Mouse (Mus musculus) CH12.LX (cell line): Measurements from ENCODE around the gene Pmpcb. TPM values are rescaled to one million over a fixed set of nuclear protein-coding genes. Genes with fewer than 3 reads are reported as not detected.

Experiments used
- DNase-seq: peaks from one replicate; pipeline ENCODE4 v3.0.0-alpha.2; 2013; ENCODE audit errors: extremely low read depth
- H3K27ac ChIP-seq: 2 replicates; pipeline ENCODE4 v1.5.1; 2012; ENCODE audit warnings: low read depth, mild to moderate bottlenecking, control low read depth, moderate library complexity; ENCODE audit not compliant: insufficient read depth
- H3K27me3 ChIP-seq: replicated peaks from 2 replicates; pipeline ENCODE3; 2012; ENCODE audit warnings: inconsistent platforms
- H3K36me3 ChIP-seq, 2 experiments: replicated peaks in 1 of 2; 2 replicates each; pipeline versions ENCODE3 to v1.6.1; 2012; ENCODE audit warnings: inconsistent platforms in 1 of 2, low read length in 1 of 2, mild to moderate bottlenecking in 1 of 2, mixed read lengths in 1 of 2, moderate library complexity in 1 of 2; ENCODE audit not compliant: control insufficient read depth in 1 of 2, insufficient read depth in 1 of 2
- H3K4me1 ChIP-seq, 2 experiments: 2 replicates each; pipeline ENCODE4 v1.6.1; 2012; ENCODE audit warnings: inconsistent platforms in 1 of 2, moderate library complexity in 1 of 2; ENCODE audit not compliant: insufficient read depth in 2 of 2, control insufficient read depth in 1 of 2
- H3K4me2 ChIP-seq: 2 replicates; pipeline ENCODE4 v1.6.1; 2012; ENCODE audit warnings: low read depth, mild to moderate bottlenecking, control low read depth; ENCODE audit not compliant: poor library complexity, insufficient read depth, severe bottlenecking
- H3K4me3 ChIP-seq, 3 experiments: fragments of 150-350 bp in 1 of 3; sonication (generic) in 1 of 3; replicated peaks in 1 of 3; 2 replicates each; pipeline versions ENCODE3 to v1.5.1; 2011 to 2012; ENCODE audit warnings: low read depth in 2 of 3, low read length in 2 of 3, mild to moderate bottlenecking in 2 of 3, moderate library complexity in 2 of 3, control low read depth in 1 of 3, improper control_type of control experiment in 1 of 3, inconsistent platforms in 1 of 3, mixed read lengths in 1 of 3; ENCODE audit not compliant: poor library complexity in 1 of 3
- H3K79me2 ChIP-seq: replicated peaks from 2 replicates; pipeline ENCODE4 v1.6.1; 2012; ENCODE audit warnings: mild to moderate bottlenecking, moderate library complexity; ENCODE audit not compliant: control insufficient read depth, poor library complexity, insufficient read depth, severe bottlenecking; ENCODE audit errors: extremely low read depth
- H3K9ac ChIP-seq: 2 replicates; pipeline ENCODE4 v1.6.1; 2012; ENCODE audit warnings: low read depth, mild to moderate bottlenecking, control low read depth, moderate library complexity; ENCODE audit not compliant: insufficient read depth
- H3K9me3 ChIP-seq: replicated peaks from 2 replicates; pipeline ENCODE3; 2012; ENCODE audit warnings: low read length, inconsistent platforms, mixed read lengths
- CHD1 ChIP-seq: IDR thresholded peaks from 2 replicates; pipeline ENCODE4 v1.6.1; 2012; ENCODE audit warnings: low read depth, low read length, improper control_type of control experiment, inconsistent platforms
- CHD2 ChIP-seq: IDR thresholded peaks from 2 replicates; pipeline ENCODE4 v1.6.1; 2011; ENCODE audit warnings: low read length, improper control_type of control experiment
- E2F4 ChIP-seq: IDR thresholded peaks from 2 replicates; pipeline ENCODE4 v1.6.1; 2011; ENCODE audit warnings: low read depth, low read length, improper control_type of control experiment; ENCODE audit not compliant: insufficient replicate concordance
- EP300 ChIP-seq: IDR thresholded peaks from 2 replicates; pipeline ENCODE4 v1.6.1; 2011; ENCODE audit warnings: low read length, improper control_type of control experiment
- ETS1 ChIP-seq: conservative IDR thresholded peaks from 2 replicates; pipeline ENCODE4 v1.6.1; 2012; ENCODE audit warnings: low read depth, mild to moderate bottlenecking, inconsistent platforms, low read length, improper control_type of control experiment, moderate library complexity
- GABPA ChIP-seq: IDR thresholded peaks from 2 replicates; pipeline ENCODE4 v1.6.1; 2012; ENCODE audit warnings: low read depth, low read length, improper control_type of control experiment, inconsistent platforms; ENCODE audit not compliant: insufficient replicate concordance
- HCFC1 ChIP-seq: IDR thresholded peaks from 2 replicates; pipeline ENCODE4 v1.6.1; 2012; ENCODE audit warnings: low read depth, mild to moderate bottlenecking, inconsistent platforms, low read length, improper control_type of control experiment
- IRF4 ChIP-seq: IDR thresholded peaks from 2 replicates; pipeline ENCODE4 v1.6.1; 2014; ENCODE audit warnings: low read depth, mild to moderate bottlenecking, inconsistent platforms, low read length, improper control_type of control experiment
- JUN ChIP-seq: IDR thresholded peaks from 2 replicates; pipeline ENCODE4 v1.6.1; 2011; ENCODE audit warnings: low read depth, mild to moderate bottlenecking, low read length, improper control_type of control experiment, moderate library complexity; ENCODE audit not compliant: insufficient read depth
- JUND ChIP-seq: conservative IDR thresholded peaks from 2 replicates; pipeline ENCODE4 v1.6.1; 2011; ENCODE audit warnings: low read depth, low read length, improper control_type of control experiment
- KAT2A ChIP-seq: IDR thresholded peaks from 2 replicates; pipeline ENCODE4 v1.6.1; 2012; ENCODE audit warnings: low read length, improper control_type of control experiment, inconsistent platforms; ENCODE audit not compliant: insufficient replicate concordance
- MAFK ChIP-seq: IDR thresholded peaks from 2 replicates; pipeline ENCODE4 v1.6.1; 2011; ENCODE audit warnings: low read length, improper control_type of control experiment; ENCODE audit not compliant: insufficient replicate concordance
- MAX ChIP-seq: IDR thresholded peaks from 2 replicates; pipeline ENCODE4 v1.6.1; 2011; ENCODE audit warnings: low read length, improper control_type of control experiment
- MAZ ChIP-seq: IDR thresholded peaks from 2 replicates; pipeline ENCODE4 v1.6.1; 2012; ENCODE audit warnings: low read depth, mild to moderate bottlenecking, inconsistent platforms, low read length, improper control_type of control experiment, moderate library complexity
- MEF2A ChIP-seq: IDR thresholded peaks from 2 replicates; pipeline ENCODE4 v1.6.1; 2014; ENCODE audit warnings: low read depth, mild to moderate bottlenecking, inconsistent platforms, low read length, improper control_type of control experiment, borderline replicate concordance
- MXI1 ChIP-seq: IDR thresholded peaks from 2 replicates; pipeline ENCODE4 v1.6.1; 2011; ENCODE audit warnings: mild to moderate bottlenecking, low read depth, low read length, improper control_type of control experiment
- NELFE ChIP-seq: IDR thresholded peaks from 2 replicates; pipeline ENCODE4 v1.6.1; 2011; ENCODE audit warnings: low read depth, low read length, improper control_type of control experiment
- NRF1 ChIP-seq: IDR thresholded peaks from 2 replicates; pipeline ENCODE4 v1.6.1; 2014; ENCODE audit warnings: low read depth, mild to moderate bottlenecking, inconsistent platforms, low read length, improper control_type of control experiment, moderate library complexity
- PAX5 ChIP-seq: IDR thresholded peaks from 2 replicates; pipeline ENCODE4 v1.6.1; 2012; ENCODE audit warnings: low read length, inconsistent platforms, mixed read lengths
- POLR2A ChIP-seq: IDR thresholded peaks from 2 replicates; pipeline ENCODE4 v1.6.1; 2011; ENCODE audit warnings: low read depth, mild to moderate bottlenecking, improper control_type of control experiment, low read length
- POLR2AphosphoS2 ChIP-seq: IDR thresholded peaks from 2 replicates; pipeline ENCODE4 v1.6.1; 2011; ENCODE audit warnings: low read depth, low read length, improper control_type of control experiment
- RCOR1 ChIP-seq: conservative IDR thresholded peaks from 2 replicates; pipeline ENCODE4 v1.6.1; 2012; ENCODE audit warnings: low read depth, mild to moderate bottlenecking, inconsistent platforms, low read length, improper control_type of control experiment
- SIN3A ChIP-seq: IDR thresholded peaks from 2 replicates; pipeline ENCODE4 v1.6.1; 2012; ENCODE audit warnings: low read length, improper control_type of control experiment, inconsistent platforms
- SMC3 ChIP-seq: IDR thresholded peaks from 2 replicates; pipeline ENCODE4 v1.6.1; 2011; ENCODE audit warnings: low read depth, low read length, improper control_type of control experiment
- TBP ChIP-seq: conservative IDR thresholded peaks from 2 replicates; pipeline ENCODE4 v1.6.1; 2011; ENCODE audit warnings: low read depth, low read length, improper control_type of control experiment
- UBTF ChIP-seq: IDR thresholded peaks from 2 replicates; pipeline ENCODE4 v1.6.1; 2012; ENCODE audit warnings: low read depth, mild to moderate bottlenecking, inconsistent platforms, low read length, improper control_type of control experiment, moderate library complexity
- USF2 ChIP-seq: conservative IDR thresholded peaks from 2 replicates; pipeline ENCODE4 v1.6.1; 2011; ENCODE audit warnings: low read depth, low read length, improper control_type of control experiment
- ZC3H11A ChIP-seq: IDR thresholded peaks from 2 replicates; pipeline ENCODE4 v1.6.1; 2012; ENCODE audit warnings: low read depth, mild to moderate bottlenecking, inconsistent platforms, low read length, improper control_type of control experiment
- ZKSCAN1 ChIP-seq: IDR thresholded peaks from 2 replicates; pipeline ENCODE4 v1.6.1; 2012; ENCODE audit warnings: low read depth, inconsistent platforms, low read length, improper control_type of control experiment, borderline replicate concordance
- ZMIZ1 ChIP-seq: IDR thresholded peaks from 2 replicates; pipeline ENCODE4 v1.6.1; 2012; ENCODE audit warnings: low read depth, mild to moderate bottlenecking, inconsistent platforms, low read length, improper control_type of control experiment
- dilution Hi-C: fragments of 300-500 bp; cut with MboI; formaldehyde crosslinking; loops from 2 replicates; pipeline ENCODE4 v1.14.3; 2020; ENCODE audit warnings: low sequenced_read_pairs; ENCODE audit not compliant: extremely low pct_unique_long_range_greater_than_20kb, extremely low pct_ligation_motif_present
- in situ Hi-C: fragments of 300-500 bp; cut with MboI; formaldehyde crosslinking; loops from 3 replicates; pipeline ENCODE4 v1.14.3; 2019; ENCODE audit warnings: low sequenced_read_pairs, low pct_ligation_motif_present, low pct_unique_long_range_greater_than_20kb, mixed read lengths
- polyA plus RNA-seq: library from polyadenylated mRNA; unstranded; fragments of >175 nt; gene quantifications from 2 replicates; pipeline ENCODE4 v1.2.1, GENCODE M21; 2012; ENCODE audit warnings: low read depth; ENCODE audit not compliant: insufficient read length
- total RNA-seq, 2 experiments: library from RNA; depleted of rRNA; stranded (reverse); fragments of 300-350 nt in 1 of 2; fragments of >200 nt in 1 of 2; gene quantifications; 2 replicates each; pipeline ENCODE4 v1.2.3; 2012 to 2014

The Pmpcb gene
- total and polyA plus RNA-seq, 3 experiments, result 113 to 166 (median 165) TPM

DNA sequence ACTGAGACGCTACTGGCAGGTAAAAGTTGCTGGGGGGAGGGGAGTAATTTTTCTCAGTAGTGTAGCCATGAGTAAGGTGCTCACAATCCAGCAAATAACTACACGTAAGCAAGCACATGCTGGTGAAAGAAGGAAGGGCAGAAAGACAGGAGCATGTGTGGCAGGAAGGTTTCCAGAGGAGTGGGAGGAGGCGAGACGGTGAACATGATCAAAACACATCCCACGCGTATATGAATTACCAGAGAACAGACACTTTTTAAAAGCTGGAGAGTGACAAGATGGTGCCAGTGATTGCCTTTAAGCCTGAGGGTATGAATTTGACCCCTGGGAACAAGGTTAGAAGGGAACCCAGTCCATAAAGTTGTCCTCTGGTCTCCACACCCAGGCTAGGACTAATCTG, 32.9 kb downstream of the Pmpcb start:
- Histone ChIP-seq H3K36me3 (peaks cover 64 to 74% of the 10 kb centered on the region in 2 experiments), H3K4me3 (no peak overlapping the region), H3K79me2 (no peaks in the 10 kb centered on the region), H3K9me3 (no peaks in the 10 kb centered on the region), H3K27ac (no peak overlapping the region), H3K4me2 (no peak overlapping the region), H3K9ac (no peak overlapping the region), H3K27me3 (no peaks in the 10 kb centered on the region), H3K4me1 (no peaks in the 10 kb centered on the region)
- TF ChIP-seq ZC3H11A (no peak), NELFE (no peak), ZKSCAN1 (no peak)
- no peak for DNase-seq
- in situ Hi-C loops, result no loop called here
- dilution Hi-C loops, result no loop called here

DNA sequence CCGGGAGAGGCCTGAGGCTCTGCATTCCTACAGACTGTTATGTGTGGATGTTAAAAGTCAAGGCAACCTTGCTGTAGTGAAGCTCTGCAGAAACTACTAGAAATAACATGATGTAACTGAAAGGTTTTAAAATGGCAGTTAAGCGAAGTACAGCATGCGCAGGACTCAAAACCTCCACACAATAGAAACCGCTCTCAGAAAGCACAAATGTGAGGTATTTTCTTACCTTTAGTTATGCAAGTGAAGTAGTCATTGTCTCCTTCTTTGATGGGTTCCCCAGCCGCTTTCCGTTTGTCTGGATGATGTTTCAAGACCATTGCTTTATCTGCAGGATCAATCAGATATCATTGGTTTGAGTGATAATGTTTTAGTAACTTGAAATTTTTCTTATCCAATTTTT, 39.5 kb downstream of the Pmpcb start:
- H3K36me3 ChIP-seq, result peaks cover 64 to 77% of the 10 kb centered on the region in 2 experiments
- DNase-seq, result no peak
- in situ Hi-C loops, result no loop called here

DNA sequence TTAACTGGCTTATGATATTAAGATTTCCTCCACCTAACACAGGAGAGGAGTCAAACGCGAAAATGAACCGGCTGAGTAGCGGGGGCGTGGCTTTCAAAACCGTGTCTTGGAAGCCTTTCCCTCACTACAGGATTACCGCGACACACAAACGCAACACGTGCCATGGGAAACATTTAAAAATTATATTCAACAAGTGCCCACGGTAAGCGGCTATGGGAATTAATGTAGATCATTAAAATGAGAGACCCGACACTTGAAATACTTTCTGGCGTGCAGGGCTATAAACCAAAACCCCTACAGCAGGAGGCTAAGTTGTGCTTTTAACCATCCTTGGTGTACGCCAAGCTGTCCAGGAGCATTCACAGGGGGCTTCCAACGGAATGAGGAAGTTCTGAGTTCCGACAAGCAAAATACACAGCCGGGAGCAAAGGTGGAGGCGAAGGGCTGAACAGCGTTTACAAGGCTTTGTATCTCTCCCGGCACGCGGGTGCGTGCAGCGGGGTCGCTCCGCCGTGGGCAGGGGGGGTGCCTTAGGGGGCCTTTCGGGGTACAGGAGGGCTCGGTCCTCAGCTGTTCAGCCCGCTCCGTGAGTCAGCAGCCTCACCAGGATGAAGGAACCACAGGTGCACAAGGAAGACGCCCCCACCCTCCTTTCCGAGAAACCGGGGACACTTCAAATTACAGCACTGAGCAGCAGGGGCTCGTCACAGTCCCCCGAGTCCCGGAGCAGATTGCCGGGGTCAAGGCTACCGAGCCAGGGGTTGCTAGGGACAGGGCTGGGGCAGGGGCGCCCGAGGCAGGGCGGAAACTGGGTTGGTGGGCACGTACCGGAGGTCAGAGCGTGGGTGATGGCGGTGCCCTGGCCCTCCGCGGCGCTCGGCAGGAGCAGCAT, 47.5 kb downstream of the Pmpcb start:
- peak overlapping the region; percentile 60 for H3K9ac ChIP-seq
- DNase-seq, result peak; percentile 48
- H3K79me2 ChIP-seq, result peaks cover 57% of the 10 kb centered on the region
- in situ Hi-C loops (no loop called here), dilution Hi-C loops (no loop called here)
- H3K27ac ChIP-seq, result peak overlapping the region; percentile 55
- H3K4me1 ChIP-seq, result peaks cover 3 to 26% of the 10 kb centered on the region in 2 experiments; a peak in 2 of 4 replicates
- peak overlapping the region; percentile 71 for H3K4me2 ChIP-seq
- H3K27me3 ChIP-seq, result no peaks in the 10 kb centered on the region
- H3K9me3 ChIP-seq, result no peaks in the 10 kb centered on the region
- H3K4me3 ChIP-seq, result peak overlapping the region; percentile 95 to 100 (median 95)
- H3K36me3 ChIP-seq, result peaks cover 40 to 54% of the 10 kb centered on the region in 2 experiments
- TF ChIP-seq MEF2A (no peak), SMC3 (no peak), GABPA (no peak), JUN (no peak), MXI1 (peak; percentile 86), CHD2 (no peak), MAZ (no peak), ZMIZ1 (no peak; the same call in 1 of the 2 replicates), TBP (no peak), ZC3H11A (no peak), CHD1 (no peak; the same call in 1 of the 2 replicates), UBTF (0 out of 2 replicates have a peak, but pooled peaks have one; percentile 41), USF2 (no peak), MAFK (no peak)

More for the DNA sequence above, 39.5 kb downstream of the Pmpcb start:
- dilution Hi-C loops, result no loop called here
- Histone ChIP-seq H3K4me3 (no peak overlapping the region), H3K9me3 (no peaks in the 10 kb centered on the region), H3K9ac (no peak overlapping the region), H3K27me3 (no peaks in the 10 kb centered on the region), H3K4me2 (no peak overlapping the region), H3K79me2 (peaks cover 12% of the 10 kb centered on the region; the same call in 1 of the 2 replicates), H3K27ac (no peak overlapping the region), H3K4me1 (no peaks in the 10 kb centered on the region)
- no peak for TF ChIP-seq EP300
- TF ChIP-seq MXI1, result no peak
- no peak for TF ChIP-seq IRF4
- no peak for TF ChIP-seq MAFK
- TF ChIP-seq POLR2A, result no peak
- no peak for TF ChIP-seq SIN3A
- TF ChIP-seq RCOR1, result no peak
- no peak for TF ChIP-seq MAX
- no peak for TF ChIP-seq JUND
- TF ChIP-seq USF2, result no peak
- no peak for TF ChIP-seq POLR2AphosphoS2
- no peak for TF ChIP-seq CHD1
- no peak for TF ChIP-seq E2F4
- TF ChIP-seq MEF2A, result no peak
- no peak for TF ChIP-seq HCFC1
- TF ChIP-seq ETS1, result no peak
- no peak for TF ChIP-seq KAT2A
- TF ChIP-seq GABPA, result no peak
- TF ChIP-seq NRF1, result no peak
- TF ChIP-seq PAX5, result no peak
